Mouse (Mus musculus): ENCODE measurements around the gene St6galnac6.

DNA sequence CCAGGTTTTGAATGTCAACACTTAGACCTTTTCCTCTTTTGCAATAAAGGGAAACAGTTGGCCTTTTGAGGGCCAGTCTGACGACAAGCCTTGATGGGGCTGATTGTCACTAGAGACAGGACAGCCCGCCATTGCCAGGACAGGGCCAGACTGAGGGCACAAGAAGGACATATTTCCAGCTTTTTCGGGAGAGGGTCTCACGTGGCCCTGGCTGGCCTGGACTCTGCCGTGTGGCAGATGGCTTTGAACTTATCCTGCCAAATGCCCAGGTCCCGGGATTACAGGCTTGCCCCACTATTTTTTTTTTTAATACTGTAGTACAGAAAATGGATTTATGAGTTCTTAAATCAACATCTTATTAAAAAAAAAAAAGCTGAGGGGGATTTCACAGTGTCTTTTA is 8.3 kb upstream of the St6galnac6 start:
- no peak for TF ChIP-seq POLR2A (IDR thresholded peaks at IDR 0.05; ENCODE audit: low read depth, low read length)
- TF ChIP-seq CTCF (conservative IDR thresholded peaks at IDR 0.05; ENCODE audit: insufficient read depth, insufficient read length, low read depth, low read length): no peak

All from kidney, adult 2 months (tissue).